Mouse (Mus musculus) brain, embryonic 14.5 days (tissue): ENCODE results near the gene Abhd16b.

ENCODE experiments used
- CTCF ChIP-seq: fragments of 200-500 bp; IDR thresholded peaks from 2 replicates; pipeline ENCODE4 v1.5.1; 2012; ENCODE audit warnings: inconsistent platforms, mild to moderate bottlenecking, moderate library complexity, borderline replicate concordance; ENCODE audit not compliant: insufficient read depth, insufficient read length; ENCODE audit errors: extremely low read depth
- POLR2A ChIP-seq: fragments of 200-500 bp; IDR thresholded peaks from 2 replicates; pipeline ENCODE4 v1.6.1; 2012; ENCODE audit warnings: mild to moderate bottlenecking, inconsistent platforms, borderline replicate concordance; ENCODE audit not compliant: poor library complexity, insufficient read depth, insufficient read length, severe bottlenecking; ENCODE audit errors: extremely low read depth

DNA sequence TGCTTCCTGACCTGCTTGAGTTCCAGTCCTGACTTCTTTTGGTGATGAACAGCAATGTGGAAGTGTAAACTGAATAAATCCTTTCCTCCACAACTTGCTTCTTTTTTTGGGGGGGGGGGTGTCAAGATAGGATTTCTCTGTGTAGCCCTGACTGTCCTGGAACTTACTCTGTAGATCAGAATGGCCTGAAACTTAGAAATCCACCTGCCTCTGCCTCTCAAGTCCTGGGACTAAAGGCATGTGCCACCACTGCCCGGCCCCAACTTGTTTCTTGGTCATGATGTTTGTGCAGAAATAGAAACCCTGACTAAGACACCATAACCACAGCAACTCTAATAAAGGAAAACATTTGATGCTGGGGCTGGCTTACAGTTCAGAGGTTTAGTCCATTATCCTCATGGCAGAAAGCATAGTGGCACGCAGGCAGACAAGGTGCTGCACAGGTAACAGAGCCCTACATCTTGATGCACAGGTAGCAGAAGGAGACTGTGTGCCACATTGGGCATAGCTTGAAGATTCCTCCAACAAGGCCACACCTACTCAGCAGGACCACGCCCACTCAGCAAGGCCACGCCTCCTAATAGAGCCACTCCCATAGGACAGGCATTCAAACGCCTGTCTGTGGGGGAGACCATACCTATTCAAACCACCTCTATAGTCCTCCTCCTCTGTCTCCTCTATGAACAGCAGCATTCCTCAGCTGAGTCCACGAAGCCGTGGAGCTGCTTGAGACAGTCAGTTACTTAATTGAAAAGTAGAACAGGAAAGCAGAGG is 1.4 kb upstream of the Abhd16b start:
- TF ChIP-seq CTCF (no peak), POLR2A (no peak)
